Mouse (Mus musculus) midbrain, embryonic 12.5 days (tissue): Measurements from ENCODE around the gene Upk3b. TPM values are rescaled to one million over a fixed set of nuclear protein-coding genes. Genes with fewer than 3 reads are reported as not detected.

Experiments used
- ATAC-seq: fragments of 200-750 bp; cut with Nextera tagmentation; 2 replicates; pipeline ENCODE4 v1.8.0; 2017; ENCODE audit warnings: low read depth, moderate TSS enrichment, moderate library complexity; ENCODE audit not compliant: low FRiP score
- H3K27ac ChIP-seq: fragments of 300-500 bp; sonication (generic); replicated peaks from 2 replicates; pipeline ENCODE4 v1.5.1; 2016; ENCODE audit warnings: mild to moderate bottlenecking
- H3K27me3 ChIP-seq: fragments of 300-500 bp; sonication (generic); 2 replicates; pipeline ENCODE4 v1.6.1; 2016; ENCODE audit warnings: mild to moderate bottlenecking
- H3K36me3 ChIP-seq: fragments of 300-500 bp; sonication (generic); 2 replicates; pipeline ENCODE4 v1.6.1; 2016
- H3K4me1 ChIP-seq: fragments of 300-500 bp; sonication (generic); 2 replicates; pipeline ENCODE4 v1.6.1; 2016
- H3K4me2 ChIP-seq: fragments of 300-500 bp; sonication (generic); replicated peaks from 2 replicates; pipeline ENCODE4 v1.6.1; 2016; ENCODE audit warnings: mild to moderate bottlenecking, moderate library complexity
- H3K4me3 ChIP-seq: fragments of 300-500 bp; sonication (generic); 2 replicates; pipeline ENCODE4 v1.5.1; 2016; ENCODE audit warnings: mild to moderate bottlenecking
- H3K9ac ChIP-seq: fragments of 300-500 bp; sonication (generic); replicated peaks from 2 replicates; pipeline ENCODE4 v1.6.1; 2016; ENCODE audit warnings: mild to moderate bottlenecking, moderate library complexity
- H3K9me3 ChIP-seq: fragments of 300-500 bp; sonication (generic); 2 replicates; pipeline ENCODE4 v1.6.1; 2016; ENCODE audit warnings: mild to moderate bottlenecking
- WGBS: fragments of 180-500 bp; shearing (Covaris S2); methylation state at CpG from one replicate; pipeline ENCODE4 v1.1.7; 2016; 5-methylcytosine and 5-hydroxymethylcytosine counted together
- polyA plus RNA-seq: library from polyadenylated mRNA; unstranded; fragments of >200 nt; fragmentation: Nextera tagmentation; extraction: Ambion mirVana; gene quantifications from 2 replicates; pipeline ENCODE4 v1.2.1, GENCODE M21; 2016

Upk3b gene
- polyA plus RNA-seq, 1 experiment from 2014 or later, result 0.06 TPM

DNA sequence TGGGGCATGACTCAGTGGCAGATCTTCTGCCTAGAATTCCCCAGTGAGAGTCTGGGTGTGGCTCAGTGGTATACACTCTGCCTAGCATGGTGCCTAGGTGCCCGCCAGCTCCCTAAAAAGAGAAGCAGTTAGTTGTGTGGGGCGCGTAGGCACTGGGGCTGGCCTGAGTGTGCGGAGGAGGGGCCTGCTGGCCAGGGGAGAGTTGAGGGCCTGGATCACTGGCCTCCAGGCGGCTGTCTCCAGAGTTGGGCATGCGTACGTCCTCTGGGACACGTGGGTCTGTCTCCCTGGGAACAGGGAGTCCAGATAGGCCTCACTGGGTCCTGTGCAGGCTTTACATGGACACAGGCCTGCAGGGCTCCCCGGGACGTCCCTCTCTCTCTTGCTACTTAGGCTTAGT lies 23.4 kb upstream of the Upk3b start:
- H3K36me3 ChIP-seq, result peaks cover 47% of the 10 kb centered on the region

DNA sequence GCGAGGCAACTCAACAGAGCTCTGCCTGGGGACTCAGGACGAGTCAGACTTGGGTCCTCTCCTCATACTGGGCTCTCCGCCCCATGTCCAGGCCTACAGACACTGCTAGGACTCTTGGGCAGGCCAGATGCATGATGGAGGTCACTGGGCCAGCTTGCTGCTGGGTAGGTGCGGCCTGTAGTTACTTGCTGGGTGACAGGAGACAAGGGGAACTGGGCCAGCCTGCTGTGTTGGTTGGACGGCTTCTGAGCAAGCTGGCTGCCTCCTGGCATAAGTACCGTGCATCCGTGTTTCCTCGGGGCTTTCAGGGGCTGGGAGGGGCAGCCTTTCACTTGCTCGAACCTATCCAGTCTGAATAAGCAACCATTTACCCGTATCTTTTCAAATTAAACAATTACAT lies 22.7 kb upstream of the Upk3b start:
- Histone ChIP-seq H3K4me3 (no peak overlapping the region), H3K9ac (no peak overlapping the region), H3K27ac (no peak overlapping the region), H3K4me1 (peaks cover 4% of the 10 kb centered on the region; the same call in 1 of the 2 replicates), H3K4me2 (no peak overlapping the region), H3K27me3 (no peaks in the 10 kb centered on the region), H3K36me3 (peaks cover 43% of the 10 kb centered on the region), H3K9me3 (no peaks in the 10 kb centered on the region)
- WGBS, result 82% methylated on average over 10 of the region's 10 CpGs
- ATAC-seq, result no peak

More for the DNA sequence above, 23.4 kb upstream of the Upk3b start:
- no peak for ATAC-seq
- WGBS, result 74% methylated on average over 10 of the region's 10 CpGs
- H3K9ac ChIP-seq, result no peak overlapping the region
- no peaks in the 10 kb centered on the region for H3K27me3 ChIP-seq
- no peaks in the 10 kb centered on the region for H3K9me3 ChIP-seq
- no peak overlapping the region for H3K27ac ChIP-seq
- H3K4me3 ChIP-seq, result no peak overlapping the region
- peaks cover 4% of the 10 kb centered on the region; the same call in 1 of the 2 replicates for H3K4me1 ChIP-seq
- no peak overlapping the region for H3K4me2 ChIP-seq

DNA sequence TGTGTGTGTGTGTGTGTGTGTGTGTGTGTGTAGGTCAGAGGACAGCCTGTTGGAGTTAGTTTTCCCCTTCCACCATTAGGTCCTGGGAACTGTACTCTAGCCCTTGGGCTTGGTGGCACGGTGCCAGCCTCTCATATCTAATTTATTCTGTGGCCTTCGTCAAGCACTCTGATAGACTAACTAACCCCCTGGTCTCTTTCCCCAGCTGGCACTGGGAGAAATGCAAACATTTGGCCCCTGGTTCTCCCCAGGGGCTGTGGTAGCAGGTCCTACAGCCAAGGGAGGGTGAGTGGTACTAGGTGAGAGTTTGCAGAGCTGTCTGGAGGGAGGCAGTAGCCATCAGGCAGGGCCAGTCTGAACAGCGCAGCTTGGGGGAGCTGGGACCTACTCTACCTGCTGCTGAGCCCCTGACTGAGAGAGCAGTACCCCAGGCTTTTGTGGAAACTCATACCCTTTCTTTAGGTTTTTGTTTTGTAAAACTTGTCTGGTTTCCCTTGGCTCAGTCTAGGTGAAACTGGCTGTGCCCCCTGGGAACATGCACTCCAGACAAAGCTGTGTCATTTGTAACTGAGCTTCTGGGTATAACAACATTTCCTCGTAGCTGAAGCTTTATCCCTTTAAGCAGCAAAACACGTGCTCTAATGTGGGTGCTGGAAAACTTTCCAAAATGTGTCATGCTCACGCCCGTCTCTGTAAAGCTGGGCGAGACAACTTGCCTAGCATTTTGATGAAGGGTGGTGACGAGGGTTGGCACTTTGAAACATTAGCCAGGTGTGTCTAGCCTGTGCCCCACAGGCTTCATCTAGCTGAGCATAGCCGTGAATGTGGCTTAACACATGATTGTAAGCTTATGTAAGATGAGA lies 22.1 kb upstream of the Upk3b start:
- no peak for ATAC-seq
- Histone ChIP-seq H3K36me3 (peaks cover 40% of the 10 kb centered on the region), H3K4me3 (no peak overlapping the region), H3K4me1 (peaks cover 4% of the 10 kb centered on the region; the same call in 1 of the 2 replicates), H3K27ac (no peak overlapping the region), H3K9ac (no peak overlapping the region), H3K9me3 (no peaks in the 10 kb centered on the region), H3K4me2 (no peak overlapping the region), H3K27me3 (no peaks in the 10 kb centered on the region)
- 80% methylated on average over 10 of the region's 10 CpGs for WGBS

DNA sequence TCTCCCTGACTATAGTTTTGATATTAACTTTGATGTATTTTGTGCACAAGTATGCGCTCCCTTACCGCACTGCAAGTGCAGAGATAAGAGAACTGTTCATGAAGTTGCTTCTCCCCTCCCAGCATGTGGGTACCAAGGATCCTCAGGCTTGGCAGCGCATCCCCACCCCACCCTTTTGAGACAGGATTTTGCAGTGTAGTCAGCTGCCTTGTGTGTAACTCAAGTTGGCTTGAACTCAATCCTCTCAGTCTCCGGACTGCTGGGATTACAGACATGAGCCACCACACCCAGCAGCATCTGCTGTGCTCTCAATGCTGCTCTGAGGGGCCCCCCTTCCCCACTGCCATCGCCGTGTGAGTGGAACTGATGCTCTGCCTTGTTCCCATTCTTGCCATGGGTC lies 21.0 kb upstream of the Upk3b start:
- Histone ChIP-seq H3K4me1 (peaks cover 4% of the 10 kb centered on the region; the same call in 1 of the 2 replicates), H3K4me3 (no peak overlapping the region), H3K27ac (no peak overlapping the region), H3K27me3 (no peaks in the 10 kb centered on the region), H3K4me2 (no peak overlapping the region), H3K9ac (no peak overlapping the region), H3K9me3 (no peaks in the 10 kb centered on the region), H3K36me3 (peaks cover 37% of the 10 kb centered on the region)
- 92% methylated on average over 6 of the region's 6 CpGs for WGBS
- no peak for ATAC-seq

DNA sequence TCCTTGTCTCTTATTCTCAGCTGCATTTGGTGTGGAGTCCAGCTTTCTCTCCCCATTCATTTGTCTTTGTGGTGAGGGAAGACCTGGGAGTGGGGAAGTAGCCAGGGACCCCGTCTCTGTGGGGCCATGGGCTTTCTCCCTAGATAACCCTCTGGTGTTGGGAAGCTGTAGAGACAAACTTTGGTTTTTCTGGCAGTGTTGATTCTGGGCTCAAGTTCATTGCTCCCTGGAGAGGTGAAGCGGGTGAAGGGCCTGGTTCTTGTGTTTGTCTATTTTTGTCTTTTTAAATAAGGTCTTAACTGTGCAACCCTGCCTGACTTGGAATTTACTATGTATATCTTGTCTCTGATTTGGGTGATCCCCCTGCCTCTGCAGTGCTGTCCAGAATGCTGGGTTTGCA lies 19.6 kb upstream of the Upk3b start:
- Histone ChIP-seq H3K27ac (no peak overlapping the region), H3K36me3 (peaks cover 24% of the 10 kb centered on the region), H3K27me3 (no peaks in the 10 kb centered on the region), H3K4me1 (peaks cover 4% of the 10 kb centered on the region; the same call in 1 of the 2 replicates), H3K9ac (no peak overlapping the region), H3K4me2 (no peak overlapping the region), H3K4me3 (no peak overlapping the region), H3K9me3 (no peaks in the 10 kb centered on the region)
- WGBS, result 81% methylated on average over 2 of the region's 2 CpGs
- ATAC-seq, result no peak

DNA sequence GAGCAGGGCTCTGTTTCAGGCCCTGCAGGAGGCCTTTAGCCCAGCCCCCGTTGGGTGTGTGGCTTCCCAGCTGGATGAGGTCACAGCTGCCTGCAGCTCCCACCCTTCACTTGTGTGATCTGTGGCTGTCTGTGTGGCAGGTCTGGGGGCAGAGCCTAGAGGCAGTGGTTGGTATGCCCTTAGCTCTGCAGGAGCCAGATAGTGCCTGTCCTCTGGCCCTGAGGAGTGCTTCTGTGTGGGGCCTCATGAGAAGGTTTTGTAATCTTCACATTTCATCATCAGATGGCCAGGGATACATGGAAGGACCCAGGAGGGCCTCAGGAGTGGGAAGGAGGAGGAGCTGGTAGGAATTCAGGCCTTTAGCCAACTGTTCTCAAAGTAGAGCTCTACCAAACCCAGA lies 18.4 kb upstream of the Upk3b start:
- H3K36me3 ChIP-seq, result peaks cover 32% of the 10 kb centered on the region
- no peaks in the 10 kb centered on the region for H3K9me3 ChIP-seq
- H3K4me1 ChIP-seq, result peaks cover 4% of the 10 kb centered on the region; the same call in 1 of the 2 replicates
- no peak overlapping the region for H3K4me3 ChIP-seq
- no peaks in the 10 kb centered on the region for H3K27me3 ChIP-seq
- no peak overlapping the region for H3K9ac ChIP-seq
- 30% methylated on average over 1 of the region's 1 CpGs for WGBS
- H3K27ac ChIP-seq, result no peak overlapping the region
- H3K4me2 ChIP-seq, result no peak overlapping the region
- no peak for ATAC-seq

DNA sequence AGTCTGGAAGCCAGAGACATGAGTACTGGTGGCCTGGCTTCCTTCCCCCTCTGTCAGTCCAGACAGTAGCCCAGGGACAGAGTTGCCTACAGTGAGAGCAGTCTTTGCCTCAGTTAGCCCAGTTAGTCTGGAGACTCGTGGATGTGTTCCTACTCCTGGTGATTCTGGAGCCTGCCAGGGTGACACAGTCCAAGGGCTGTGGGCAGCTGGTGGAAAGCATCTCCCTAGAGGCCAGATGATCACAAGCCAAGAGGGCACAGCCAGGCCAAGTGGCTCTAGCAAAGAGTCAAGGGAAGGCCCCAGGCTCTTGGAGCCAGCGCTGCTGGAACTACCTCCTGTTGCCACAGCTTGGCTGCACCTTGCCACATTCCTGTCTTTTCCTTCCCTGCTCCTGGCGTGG lies 12.6 kb upstream of the Upk3b start:
- Histone ChIP-seq H3K27me3 (no peaks in the 10 kb centered on the region), H3K36me3 (peaks cover 57% of the 10 kb centered on the region), H3K27ac (no peak overlapping the region), H3K4me1 (no peaks in the 10 kb centered on the region), H3K4me3 (no peak overlapping the region), H3K9ac (no peak overlapping the region), H3K4me2 (no peak overlapping the region), H3K9me3 (no peaks in the 10 kb centered on the region)
- 80% methylated on average over 3 of the region's 3 CpGs for WGBS
- ATAC-seq, result no peak

DNA sequence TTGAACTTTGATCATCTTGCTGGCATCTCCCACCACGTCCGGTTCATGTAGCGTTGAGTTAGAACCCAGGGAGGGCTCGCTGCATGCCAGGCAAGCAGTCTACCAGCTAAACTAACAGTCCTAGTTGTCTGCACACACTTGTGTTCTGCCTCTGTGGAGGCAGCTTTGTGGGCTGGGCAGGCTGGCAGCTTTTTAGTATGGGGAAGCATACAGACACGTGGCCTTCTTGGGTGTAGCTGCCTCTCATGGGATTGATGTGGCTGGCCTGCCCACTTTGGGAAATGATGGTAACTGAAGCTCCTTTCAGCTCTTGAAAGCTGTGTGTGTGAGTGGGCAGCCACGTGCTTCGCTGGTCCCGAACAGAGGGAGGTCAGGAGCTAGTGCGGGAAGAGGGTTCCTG lies 11.4 kb upstream of the Upk3b start:
- no peak for ATAC-seq
- no peaks in the 10 kb centered on the region for H3K4me1 ChIP-seq
- H3K4me3 ChIP-seq, result no peak overlapping the region
- no peak overlapping the region for H3K4me2 ChIP-seq
- no peak overlapping the region for H3K9ac ChIP-seq
- no peaks in the 10 kb centered on the region for H3K27me3 ChIP-seq
- H3K9me3 ChIP-seq, result no peaks in the 10 kb centered on the region
- 85% methylated on average over 9 of the region's 9 CpGs for WGBS
- H3K36me3 ChIP-seq, result peaks cover 65% of the 10 kb centered on the region
- no peak overlapping the region for H3K27ac ChIP-seq

DNA sequence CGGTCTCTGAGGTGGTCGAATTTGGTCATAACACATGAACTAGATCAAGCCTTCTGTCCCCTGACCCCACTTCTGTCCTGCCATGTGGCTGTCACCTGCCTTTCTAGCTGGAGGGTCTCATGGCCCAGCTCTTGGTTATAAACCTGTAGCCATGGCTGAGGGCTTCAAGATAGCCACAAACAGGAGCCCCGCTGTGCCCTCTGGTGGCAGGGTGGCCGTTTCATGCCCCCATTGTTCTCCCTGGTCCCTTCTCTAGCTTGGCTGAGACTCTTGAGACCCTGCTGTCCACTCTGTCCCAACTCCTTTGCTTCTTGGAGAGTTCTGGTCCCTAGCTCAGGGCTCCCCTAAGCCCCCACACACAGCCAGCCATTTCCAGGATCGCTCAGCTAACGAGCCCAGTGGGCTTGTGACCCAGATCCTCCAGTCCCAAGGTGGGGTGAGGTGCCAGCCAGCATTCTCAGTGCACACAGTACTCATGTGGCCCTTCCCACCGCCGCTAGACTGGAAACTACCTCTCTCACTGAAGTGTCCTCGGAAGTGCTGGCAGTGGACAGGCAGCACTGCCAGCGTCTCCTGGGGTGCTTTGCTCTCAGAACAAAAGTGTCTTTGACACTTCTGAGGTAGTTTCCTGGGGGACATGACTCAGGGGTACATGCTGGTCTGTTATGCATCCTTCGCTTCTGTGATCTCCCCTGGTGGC lies 10.5 kb upstream of the Upk3b start:
- WGBS, result 78% methylated on average over 11 of the region's 11 CpGs
- Histone ChIP-seq H3K27ac (no peak overlapping the region), H3K9me3 (no peaks in the 10 kb centered on the region), H3K36me3 (peaks cover 68% of the 10 kb centered on the region), H3K27me3 (no peaks in the 10 kb centered on the region), H3K4me3 (no peak overlapping the region), H3K9ac (no peak overlapping the region), H3K4me1 (no peaks in the 10 kb centered on the region), H3K4me2 (no peak overlapping the region)
- no peak for ATAC-seq

DNA sequence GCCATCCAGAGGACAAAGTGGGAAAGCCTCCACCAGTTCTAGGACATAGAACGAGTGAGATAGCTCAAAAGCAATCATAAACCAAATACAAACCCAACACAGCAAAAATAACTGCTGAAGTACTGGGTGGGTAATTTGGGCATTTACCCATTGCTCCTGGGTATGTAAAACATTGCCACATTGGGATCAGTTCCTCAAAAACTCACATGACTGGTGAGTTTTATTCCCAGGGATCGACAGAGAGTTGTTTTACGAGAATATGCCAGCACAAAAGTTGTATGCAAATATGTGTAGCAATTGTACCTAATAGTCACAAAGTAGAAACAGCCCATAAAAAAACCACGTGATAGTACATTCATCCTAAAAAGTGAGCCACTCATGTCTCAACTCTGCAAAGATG lies 3.4 kb upstream of the Upk3b start:
- WGBS, result 84% methylated on average over 4 of the region's 4 CpGs
- H3K4me1 ChIP-seq, result no peaks in the 10 kb centered on the region
- no peak overlapping the region for H3K9ac ChIP-seq
- no peaks in the 10 kb centered on the region for H3K9me3 ChIP-seq
- peaks cover 26% of the 10 kb centered on the region for H3K36me3 ChIP-seq
- no peaks in the 10 kb centered on the region for H3K27me3 ChIP-seq
- H3K4me2 ChIP-seq, result no peak overlapping the region
- H3K27ac ChIP-seq, result no peak overlapping the region
- ATAC-seq, result no peak
- no peak overlapping the region for H3K4me3 ChIP-seq

DNA sequence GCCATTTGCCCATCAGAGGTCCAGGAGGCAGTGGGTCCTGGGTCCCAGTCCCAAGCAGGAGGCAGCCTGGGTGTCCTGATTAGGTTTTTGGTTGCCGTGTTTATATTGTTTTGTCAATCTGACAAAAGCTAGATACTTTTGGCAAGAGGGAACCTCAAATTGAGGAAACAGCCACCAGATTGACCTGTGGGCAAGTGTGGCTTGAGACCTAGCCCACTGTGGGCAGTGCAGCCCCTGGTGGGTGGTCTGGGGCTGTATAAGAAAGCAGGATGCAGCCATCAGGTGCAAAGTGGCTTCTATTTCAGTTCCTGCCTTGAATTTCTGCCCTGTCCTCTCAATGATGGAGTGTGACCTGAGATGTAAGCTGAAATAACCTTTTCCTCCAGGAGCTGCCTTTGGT lies 3.0 kb upstream of the Upk3b start:
- no peak overlapping the region for H3K9ac ChIP-seq
- H3K27ac ChIP-seq, result no peak overlapping the region
- H3K36me3 ChIP-seq, result peaks cover 22% of the 10 kb centered on the region
- no peaks in the 10 kb centered on the region for H3K9me3 ChIP-seq
- 87% methylated on average over 1 of the region's 1 CpGs for WGBS
- H3K27me3 ChIP-seq, result no peaks in the 10 kb centered on the region
- H3K4me1 ChIP-seq, result no peaks in the 10 kb centered on the region
- no peak overlapping the region for H3K4me3 ChIP-seq
- no peak for ATAC-seq
- H3K4me2 ChIP-seq, result no peak overlapping the region

DNA sequence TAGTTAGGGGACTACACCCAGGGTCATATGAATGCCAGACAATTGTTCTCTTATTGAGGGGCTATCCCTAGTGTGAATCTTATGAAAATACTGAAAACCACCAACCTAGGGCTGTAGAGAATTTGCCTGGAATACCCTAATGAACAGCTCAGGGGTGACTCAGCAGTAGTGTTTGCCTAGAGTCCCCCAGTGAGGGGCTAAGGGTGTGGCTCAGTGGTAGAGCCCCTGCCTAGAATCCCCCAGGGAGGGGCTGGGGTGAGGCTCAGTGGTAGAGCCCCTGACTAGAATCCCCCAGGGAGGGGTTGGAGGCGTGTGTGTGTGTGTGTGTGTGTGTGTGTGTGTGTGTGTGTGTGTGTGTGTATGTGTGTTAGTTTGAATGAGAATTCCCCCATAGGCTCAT lies 1.6 kb upstream of the Upk3b start:
- Histone ChIP-seq H3K4me2 (no peak overlapping the region), H3K27me3 (no peaks in the 10 kb centered on the region), H3K27ac (no peak overlapping the region), H3K4me1 (no peaks in the 10 kb centered on the region), H3K4me3 (no peak overlapping the region), H3K9ac (no peak overlapping the region), H3K9me3 (no peaks in the 10 kb centered on the region), H3K36me3 (peaks cover 9% of the 10 kb centered on the region)
- no peak for ATAC-seq
- WGBS, result 67% methylated on average over 1 of the region's 1 CpGs
